Mouse (Mus musculus): Measurements from ENCODE around the gene Tubb3. TPM values are rescaled to one million over a fixed set of nuclear protein-coding genes. Genes with fewer than 3 reads are reported as not detected.
"Not testable (repeated sequence)": the region's sequence is repeated elsewhere in the genome, so short reads cannot be mapped to it uniquely, and the experiment has no call there.

Gene Tubb3
- polyA plus RNA-seq, 1 experiment: not detected

GRCm38 (mm10) chr8:123450783-123451182, 39.6 kb downstream of the Tubb3 start:
- no peak overlapping the region for H3K4me3 ChIP-seq (ENCODE audit: insufficient read depth, low read length)
- peaks cover 7% of the 10 kb centered on the region for H3K4me1 ChIP-seq (ENCODE audit: control insufficient read depth, insufficient read depth, low read length)

GRCm38 (mm10) chr8:123451747-123452146, 40.5 kb downstream of the Tubb3 start:
- not testable (repeated sequence) for H3K27ac ChIP-seq (ENCODE audit: insufficient read depth, low read depth, low read length); H3K4me1 ChIP-seq (ENCODE audit: control insufficient read depth, insufficient read depth, low read length); H3K4me3 ChIP-seq (ENCODE audit: insufficient read depth, low read length)

More at GRCm38 (mm10) chr8:123450783-123451182, 39.6 kb downstream of the Tubb3 start:
- H3K27ac ChIP-seq (ENCODE audit: insufficient read depth, low read depth, low read length): no peak overlapping the region
- TF ChIP-seq POLR2A (IDR thresholded peaks at IDR 0.05; ENCODE audit: borderline replicate concordance, low read depth, low read length): no peak
- no peak for TF ChIP-seq CTCF (IDR thresholded peaks at IDR 0.05; ENCODE audit: low read depth, low read length)

GRCm38 (mm10) chr8:123452149-123452548, 40.9 kb downstream of the Tubb3 start:
- no peak overlapping the region for H3K4me3 ChIP-seq (ENCODE audit: insufficient read depth, low read length)
- no peak overlapping the region for H3K27ac ChIP-seq (ENCODE audit: insufficient read depth, low read depth, low read length)
- H3K4me1 ChIP-seq (ENCODE audit: control insufficient read depth, insufficient read depth, low read length): peaks cover 7% of the 10 kb centered on the region
- TF ChIP-seq POLR2A (IDR thresholded peaks at IDR 0.05; ENCODE audit: borderline replicate concordance, low read depth, low read length) (no peak), CTCF (IDR thresholded peaks at IDR 0.05; ENCODE audit: low read depth, low read length) (no peak)

- TF ChIP-seq CTCF (IDR thresholded peaks at IDR 0.05; ENCODE audit: low read depth, low read length) (no peak), POLR2A (IDR thresholded peaks at IDR 0.05; ENCODE audit: borderline replicate concordance, low read depth, low read length) (no peak)
- Histone ChIP-seq H3K27ac (ENCODE audit: insufficient read depth, low read depth, low read length) (no peak overlapping the region), H3K4me3 (ENCODE audit: insufficient read depth, low read length) (no peak overlapping the region), H3K4me1 (ENCODE audit: control insufficient read depth, insufficient read depth, low read length) (peaks cover 7% of the 10 kb centered on the region)
Observed at GRCm38 (mm10) chr8:123453291-123453690, 42.1 kb downstream of the Tubb3 start.

GRCm38 (mm10) chr8:123453951-123454350, 42.7 kb downstream of the Tubb3 start:
- Histone ChIP-seq H3K4me3 (ENCODE audit: insufficient read depth, low read length) (no peak overlapping the region), H3K4me1 (ENCODE audit: control insufficient read depth, insufficient read depth, low read length) (peaks cover 7% of the 10 kb centered on the region), H3K27ac (ENCODE audit: insufficient read depth, low read depth, low read length) (no peak overlapping the region)
- TF ChIP-seq CTCF (IDR thresholded peaks at IDR 0.05; ENCODE audit: low read depth, low read length) (no peak), POLR2A (IDR thresholded peaks at IDR 0.05; ENCODE audit: borderline replicate concordance, low read depth, low read length) (no peak)

- Histone ChIP-seq H3K4me3 (ENCODE audit: insufficient read depth, low read length) (no peak overlapping the region), H3K4me1 (ENCODE audit: control insufficient read depth, insufficient read depth, low read length) (peaks cover 7% of the 10 kb centered on the region), H3K27ac (ENCODE audit: insufficient read depth, low read depth, low read length) (no peak overlapping the region)
- TF ChIP-seq CTCF (IDR thresholded peaks at IDR 0.05; ENCODE audit: low read depth, low read length) (no peak), POLR2A (IDR thresholded peaks at IDR 0.05; ENCODE audit: borderline replicate concordance, low read depth, low read length) (no peak)
Observed at GRCm38 (mm10) chr8:123454559-123454958, 43.3 kb downstream of the Tubb3 start.

- no peak overlapping the region for H3K4me3 ChIP-seq (ENCODE audit: insufficient read depth, low read length)
- H3K4me1 ChIP-seq (ENCODE audit: control insufficient read depth, insufficient read depth, low read length): peaks cover 4% of the 10 kb centered on the region; the same call in 1 of the 2 replicates
- TF ChIP-seq CTCF (IDR thresholded peaks at IDR 0.05; ENCODE audit: low read depth, low read length) (no peak), POLR2A (IDR thresholded peaks at IDR 0.05; ENCODE audit: borderline replicate concordance, low read depth, low read length) (no peak)
- H3K27ac ChIP-seq (ENCODE audit: insufficient read depth, low read depth, low read length): no peak overlapping the region
Observed at GRCm38 (mm10) chr8:123463651-123464050, 52.4 kb downstream of the Tubb3 start.

- Histone ChIP-seq H3K27ac (ENCODE audit: insufficient read depth, low read depth, low read length) (no peak overlapping the region), H3K4me1 (ENCODE audit: control insufficient read depth, insufficient read depth, low read length) (peaks cover 9% of the 10 kb centered on the region), H3K4me3 (ENCODE audit: insufficient read depth, low read length) (no peak overlapping the region)
- TF ChIP-seq CTCF (IDR thresholded peaks at IDR 0.05; ENCODE audit: low read depth, low read length) (no peak), POLR2A (IDR thresholded peaks at IDR 0.05; ENCODE audit: borderline replicate concordance, low read depth, low read length) (no peak)
Observed at GRCm38 (mm10) chr8:123467476-123467875, 56.3 kb downstream of the Tubb3 start.

Other genes with a start within 250 kb of the Tubb3 start
- not detected in 2 replicates for gene Dpep1, start 225.2 kb upstream of the Tubb3 start, polyA plus RNA-seq (2012; ENCODE audit: insufficient read depth, insufficient read length, missing spikeins)
- gene Chmp1a, start 198.7 kb upstream of the Tubb3 start, polyA plus RNA-seq (2012; ENCODE audit: insufficient read depth, insufficient read length, missing spikeins): 97.2 and 102 TPM in 2 replicates
- 0.87 and 1.4 TPM in 2 replicates for gene Spata33, start 198.6 kb upstream of the Tubb3 start, polyA plus RNA-seq (2012; ENCODE audit: insufficient read depth, insufficient read length, missing spikeins)
- 35.5 and 36.1 TPM in 2 replicates for gene Cdk10, start 186.6 kb upstream of the Tubb3 start, polyA plus RNA-seq (2012; ENCODE audit: insufficient read depth, insufficient read length, missing spikeins)
- 8.2 and 11.2 TPM in 2 replicates for gene Spata2l, start 175.2 kb upstream of the Tubb3 start, polyA plus RNA-seq (2012; ENCODE audit: insufficient read depth, insufficient read length, missing spikeins)
- gene Zfp276, start 157.2 kb upstream of the Tubb3 start, polyA plus RNA-seq (2012; ENCODE audit: insufficient read depth, insufficient read length, missing spikeins): 16.2 and 17.1 TPM in 2 replicates
- 42.6 and 43.7 TPM in 2 replicates for gene Vps9d1, start 157.1 kb upstream of the Tubb3 start, polyA plus RNA-seq (2012; ENCODE audit: insufficient read depth, insufficient read length, missing spikeins)
- gene Fanca, start 92.8 kb upstream of the Tubb3 start, polyA plus RNA-seq (2012; ENCODE audit: insufficient read depth, insufficient read length, missing spikeins): 13.6 and 16.5 TPM in 2 replicates
- not detected in 2 replicates for gene Spire2, start 78.7 kb upstream of the Tubb3 start, polyA plus RNA-seq (2012; ENCODE audit: insufficient read depth, insufficient read length, missing spikeins)
- 218 and 244 TPM in 2 replicates for gene Tcf25, start 37.7 kb upstream of the Tubb3 start, polyA plus RNA-seq (2012; ENCODE audit: insufficient read depth, insufficient read length, missing spikeins)
- not detected in 2 replicates for gene Mc1r, start 4.3 kb upstream of the Tubb3 start, polyA plus RNA-seq (2012; ENCODE audit: insufficient read depth, insufficient read length, missing spikeins)
- 25.8 and 30.8 TPM in 2 replicates for gene Def8, start 12.1 kb downstream of the Tubb3 start, polyA plus RNA-seq (2012; ENCODE audit: insufficient read depth, insufficient read length, missing spikeins)
- gene Afg3l1, start 66.5 kb downstream of the Tubb3 start, polyA plus RNA-seq (2012; ENCODE audit: insufficient read depth, insufficient read length, missing spikeins): 22.7 and 26.7 TPM in 2 replicates
- not detected in 2 replicates for gene Dbndd1, start 104.0 kb downstream of the Tubb3 start, polyA plus RNA-seq (2012; ENCODE audit: insufficient read depth, insufficient read length, missing spikeins)
- 16.3 and 17.4 TPM in 2 replicates for gene Gas8, start 107.4 kb downstream of the Tubb3 start, polyA plus RNA-seq (2012; ENCODE audit: insufficient read depth, insufficient read length, missing spikeins)
- gene Rhou, start 242.5 kb downstream of the Tubb3 start, polyA plus RNA-seq (2012; ENCODE audit: insufficient read depth, insufficient read length, missing spikeins): 0.21 and 0.55 TPM in 2 replicates